Mouse (Mus musculus) CD4-positive, CD25-positive, alpha-beta regulatory T cell, adult 4 months (primary cell): Measurements from ENCODE around the gene Olfr767. TPM values are rescaled to one million over a fixed set of nuclear protein-coding genes. Genes with fewer than 3 reads are reported as not detected.
"Not testable (repeated sequence)": the region's sequence is repeated elsewhere in the genome, so short reads cannot be mapped to it uniquely, and the experiment has no call there.

Source experiments
- ATAC-seq: one replicate; pipeline ENCODE4 v1.8.0; 2017
- polyA plus RNA-seq, 2 experiments: library from polyadenylated mRNA; unstranded; fragments of 100-300 nt; shearing (Covaris generic); gene quantifications; one replicate each; pipeline ENCODE4 v1.2.1; 2017

Gene Olfr767
- polyA plus RNA-seq, result under 1 TPM in 1 of 2 experiments, not detected in 1; 0.17 TPM

GRCm38 (mm10) chr10:129082810-129083209 lies at the start of gene Olfr767:
Olfr767 (minus strand) TSS chr10:129082910.
- ATAC-seq, result not testable (repeated sequence)

GRCm38 (mm10) chr10:129117761-129118160 lies 35.1 kb upstream of the Olfr767 start, which contains the start of gene Olfr769:
Olfr769 (minus strand) TSS chr10:129117861.
- no peak for ATAC-seq

GRCm38 (mm10) chr10:129115146-129115545 lies 32.4 kb upstream of the Olfr767 start:
- ATAC-seq, result no peak

- ATAC-seq, result no peak
These were observed 18.5 kb upstream of the Olfr767 start for GRCm38 (mm10) chr10:129101231-129101630.

- no peak for ATAC-seq
These were observed 16.6 kb upstream of the Olfr767 start, which contains the start of gene Olfr768 for GRCm38 (mm10) chr10:129099275-129099674. Olfr768 (minus strand) TSS chr10:129099375.

GRCm38 (mm10) chr10:129068877-129069276 lies 13.8 kb downstream of the Olfr767 start, which contains the start of gene Olfr766-ps1:
Olfr766-ps1 (minus strand) TSS chr10:129068977.
- no peak for ATAC-seq

GRCm38 (mm10) chr10:129049898-129050297 lies 32.8 kb downstream of the Olfr767 start, which contains the start of gene Olfr765:
Olfr765 (minus strand) TSS chr10:129049998.
- not testable (repeated sequence) for ATAC-seq

GRCm38 (mm10) chr10:129039796-129040195 lies 42.9 kb downstream of the Olfr767 start, which contains the start of gene Olfr764-ps1:
Olfr764-ps1 (minus strand) TSS chr10:129039896.
- ATAC-seq, result no peak

- no peak for ATAC-seq
These were observed 54.4 kb downstream of the Olfr767 start for GRCm38 (mm10) chr10:129028343-129028742.

GRCm38 (mm10) chr10:129026018-129026662 lies 56.6 kb downstream of the Olfr767 start:
- ATAC-seq, result no peak

Other genes with a start within 250 kb of the Olfr767 start
- gene Gdf11, start 191.2 kb downstream of the Olfr767 start, polyA plus RNA-seq, result 1 to 10 TPM; 7.9 to 8.1 TPM
- under 1 TPM; 0.51 to 0.65 TPM for gene Cd63, start 181.9 kb downstream of the Olfr767 start, polyA plus RNA-seq
- 10 to 100 TPM; 12.4 to 23.7 TPM for gene Rdh5, start 160.0 kb downstream of the Olfr767 start, polyA plus RNA-seq
- gene Bloc1s1, start 158.9 kb downstream of the Olfr767 start, polyA plus RNA-seq, result 100 to 1,000 TPM; 227 to 233 TPM
- gene Itga7, start 149.1 kb downstream of the Olfr767 start, polyA plus RNA-seq, result 1 to 10 TPM; 2.9 to 3.1 TPM
- gene Mettl7b, start 121.9 kb downstream of the Olfr767 start, polyA plus RNA-seq, result not detected
- gene Olfr9, start 93.5 kb downstream of the Olfr767 start, polyA plus RNA-seq, result not detected
- gene Olfr763, start 72.1 kb downstream of the Olfr767 start, polyA plus RNA-seq, result not detected
- gene Olfr764-ps1, start 43.0 kb downstream of the Olfr767 start, polyA plus RNA-seq, result not detected
- not detected for gene Olfr765, start 32.9 kb downstream of the Olfr767 start, polyA plus RNA-seq
- under 1 TPM in 1 of 2 experiments, not detected in 1; 0.11 TPM for gene Olfr766-ps1, start 13.9 kb downstream of the Olfr767 start, polyA plus RNA-seq
- not detected for gene Olfr768, start 16.5 kb upstream of the Olfr767 start, polyA plus RNA-seq
- not detected for gene Olfr769, start 35.0 kb upstream of the Olfr767 start, polyA plus RNA-seq
- not detected for gene Olfr770, start 56.1 kb upstream of the Olfr767 start, polyA plus RNA-seq
- not detected for gene Olfr771, start 81.8 kb upstream of the Olfr767 start, polyA plus RNA-seq
- gene Olfr772, start 95.0 kb upstream of the Olfr767 start, polyA plus RNA-seq, result not detected
- not detected for gene Olfr773, start 104.5 kb upstream of the Olfr767 start, polyA plus RNA-seq
- gene Olfr774, start 153.3 kb upstream of the Olfr767 start, polyA plus RNA-seq, result not detected
- not detected for gene Olfr775, start 165.5 kb upstream of the Olfr767 start, polyA plus RNA-seq
- gene Olfr776, start 176.2 kb upstream of the Olfr767 start, polyA plus RNA-seq, result not detected
- gene Olfr777, start 188.6 kb upstream of the Olfr767 start, polyA plus RNA-seq, result not detected
- not detected for gene Olfr780, start 235.2 kb upstream of the Olfr767 start, polyA plus RNA-seq
- not detected for gene Olfr781, start 245.9 kb upstream of the Olfr767 start, polyA plus RNA-seq